Mouse (Mus musculus) liver, postnatal 0 days (tissue): ENCODE measurements around the gene Klf8.

Experiments used
- CTCF ChIP-seq: sonication (generic); IDR thresholded peaks from 2 replicates; pipeline ENCODE4 v1.5.1; 2016; ENCODE audit warnings: antibody characterized with exemption, low read depth
- EP300 ChIP-seq: IDR thresholded peaks from 2 replicates; pipeline ENCODE4 v1.6.1; 2016; ENCODE audit warnings: antibody characterized with exemption, low read depth, mild to moderate bottlenecking

- TF ChIP-seq CTCF, result no peak
- no peak for TF ChIP-seq EP300
Measured at GRCm38 (mm10) chrX:153433659-153434293, 196.5 kb downstream of the Klf8 start.
